Mouse (Mus musculus) heart, embryonic 11.5 days (tissue): ENCODE results near the gene Myo1h. TPM values are rescaled to one million over a fixed set of nuclear protein-coding genes. Genes with fewer than 3 reads are reported as not detected.

Source experiments
- ATAC-seq: fragments of 200-750 bp; cut with Nextera tagmentation; replicated peaks from 2 replicates; pipeline ENCODE4 v1.8.0; 2017; ENCODE audit warnings: moderate library complexity; ENCODE audit not compliant: insufficient number of reproducible peaks, low FRiP score, low TSS enrichment
- H3K27ac ChIP-seq: fragments of 300-500 bp; sonication (generic); 2 replicates; pipeline ENCODE4 v1.5.1; 2014; ENCODE audit warnings: mild to moderate bottlenecking, low read depth, low read length
- H3K27me3 ChIP-seq: fragments of 300-500 bp; sonication (generic); 2 replicates; pipeline ENCODE4 v1.6.1; 2014; ENCODE audit warnings: mild to moderate bottlenecking, low read length, mixed read lengths; ENCODE audit not compliant: control insufficient read depth, insufficient read depth
- H3K36me3 ChIP-seq: fragments of 300-500 bp; sonication (generic); 2 replicates; pipeline ENCODE4 v1.6.1; 2014; ENCODE audit warnings: mild to moderate bottlenecking, low read length, moderate library complexity, mixed read lengths; ENCODE audit not compliant: control insufficient read depth, insufficient read depth
- H3K4me1 ChIP-seq: fragments of 300-500 bp; sonication (generic); 2 replicates; pipeline ENCODE4 v1.6.1; 2014; ENCODE audit warnings: low read length; ENCODE audit not compliant: control insufficient read depth, insufficient read depth
- H3K4me2 ChIP-seq: fragments of 300-500 bp; sonication (generic); 2 replicates; pipeline ENCODE4 v1.6.1; 2014; ENCODE audit warnings: mild to moderate bottlenecking, moderate library complexity
- H3K4me3 ChIP-seq: fragments of 300-500 bp; sonication (generic); 2 replicates; pipeline ENCODE4 v1.5.1; 2014; ENCODE audit warnings: low read depth, low read length
- H3K9ac ChIP-seq: fragments of 300-500 bp; sonication (generic); 2 replicates; pipeline ENCODE4 v1.6.1; 2014; ENCODE audit warnings: mild to moderate bottlenecking, low read depth, low read length, moderate library complexity
- H3K9me3 ChIP-seq: fragments of 300-500 bp; sonication (generic); replicated peaks from 2 replicates; pipeline ENCODE4 v1.6.1; 2016; ENCODE audit warnings: low read length; ENCODE audit not compliant: control insufficient read depth
- whole genome bisulfite sequencing: fragments of 180-500 bp; shearing (Covaris S2); extraction: QIAGEN DNeasy Blood & Tissue Kit; methylation state at CpG from one replicate; pipeline ENCODE4 v1.1.7; 2014; ENCODE audit not compliant: insufficient replicate concordance; 5-methylcytosine and 5-hydroxymethylcytosine counted together
- microRNA-seq: library from miRNA; unstranded; fragments of <30 nt; microRNA quantifications from one replicate; pipeline ENCODE4, GENCODE M21; 2016; ENCODE audit warnings: borderline number of aligned reads
- polyA plus RNA-seq: library from polyadenylated mRNA; unstranded; fragments of >200 nt; fragmentation: Nextera tagmentation; extraction: Ambion mirVana; gene quantifications from 2 replicates; pipeline ENCODE4 v1.2.1, GENCODE M21; 2014

The Myo1h gene
- polyA plus RNA-seq, 1 experiment from 2014 or later, result 1.3 TPM

DNA sequence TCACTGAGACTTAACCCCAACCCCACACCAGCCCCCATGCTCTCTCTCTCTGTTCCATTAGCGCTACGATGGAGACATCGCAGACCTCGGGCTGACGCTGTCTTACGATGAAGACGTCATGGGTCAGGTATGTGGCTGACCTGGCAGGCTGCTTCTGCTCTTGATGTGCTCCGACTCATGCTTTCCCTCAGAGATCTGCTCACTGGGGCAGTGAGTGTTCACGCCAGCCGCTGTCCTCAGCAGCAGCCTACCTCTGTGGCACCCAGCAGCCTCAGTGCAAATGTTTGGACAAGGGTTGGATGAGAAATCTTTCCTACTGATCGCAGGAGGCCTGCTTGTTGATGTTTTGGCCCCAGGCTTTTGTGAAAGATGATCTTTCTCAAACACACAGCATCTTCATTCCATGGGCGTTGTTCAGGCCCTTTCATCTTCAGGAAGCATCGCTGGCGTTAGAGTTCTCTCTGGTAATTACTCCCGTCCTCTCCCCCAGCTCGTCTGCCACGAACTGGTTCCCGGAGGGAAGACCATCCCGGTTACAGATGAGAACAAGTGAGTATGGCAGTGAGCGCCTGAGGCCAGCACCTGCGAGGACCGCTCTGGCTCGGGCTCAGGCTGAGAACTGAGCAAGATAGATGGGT, 123.5 kb downstream of the Myo1h start:
- Histone ChIP-seq H3K27me3 (no peaks in the 10 kb centered on the region), H3K4me2 (no peak overlapping the region), H3K9me3 (no peaks in the 10 kb centered on the region), H3K36me3 (peaks cover 65% of the 10 kb centered on the region), H3K4me3 (no peak overlapping the region), H3K27ac (peak overlapping the region; percentile 57), H3K4me1 (peaks cover 20% of the 10 kb centered on the region), H3K9ac (no peak overlapping the region)
- no peak for ATAC-seq
- WGBS, result 78% methylated on average over 23 of the region's 23 CpGs

DNA sequence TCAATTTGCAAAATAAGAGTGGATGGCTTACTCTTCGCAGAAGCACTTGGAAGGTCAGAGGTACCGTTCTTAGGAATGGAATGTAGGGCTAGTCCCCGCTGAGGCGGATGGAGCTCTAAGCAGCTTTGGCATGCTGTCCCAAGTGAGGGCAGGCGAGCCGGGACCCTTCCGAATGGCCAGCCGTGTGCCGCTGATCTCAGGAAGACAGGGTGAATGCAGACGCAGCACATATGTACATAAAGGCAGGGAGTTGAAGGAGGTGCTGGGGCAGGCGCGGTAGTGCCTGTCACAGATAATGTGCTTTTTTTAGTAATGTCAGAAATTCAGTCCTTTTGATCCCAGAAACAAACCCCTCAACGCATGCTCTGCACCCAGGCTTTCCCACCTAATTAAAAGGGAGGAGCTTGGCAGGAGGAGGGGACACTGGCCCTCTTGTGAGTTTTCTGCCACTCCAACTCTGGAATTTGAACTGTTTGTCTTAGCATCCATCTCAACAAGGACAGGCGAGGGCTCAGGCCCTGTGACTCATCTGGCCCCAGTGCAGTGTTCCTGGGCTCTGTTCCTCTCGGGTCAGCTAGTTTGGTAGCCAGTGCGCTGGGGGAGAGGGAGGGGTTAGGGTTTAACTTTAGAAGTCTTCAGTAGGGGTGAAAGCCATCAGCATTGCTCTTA, 124.2 kb downstream of the Myo1h start:
- no peak overlapping the region for H3K4me3 ChIP-seq
- H3K9ac ChIP-seq, result no peak overlapping the region
- ATAC-seq, result no peak
- H3K4me1 ChIP-seq, result peaks cover 20% of the 10 kb centered on the region
- peak overlapping the region; percentile 57 for H3K27ac ChIP-seq
- H3K36me3 ChIP-seq, result peaks cover 62% of the 10 kb centered on the region
- WGBS, result 45% methylated on average over 16 of the region's 16 CpGs
- no peaks in the 10 kb centered on the region for H3K9me3 ChIP-seq
- H3K4me2 ChIP-seq, result no peak overlapping the region
- no peaks in the 10 kb centered on the region for H3K27me3 ChIP-seq

Small RNA genes lying within 50 kb of the gene (microRNA-seq; reads per million reads assigned to microRNA genes)
- gene Mir7027, result not detected

Other genes with a start within 250 kb of the Myo1h start
- 6.7 and 8.2 TPM in 2 replicates for gene Usp30, start 223.7 kb upstream of the Myo1h start, polyA plus RNA-seq
- gene Svop, start 197.6 kb upstream of the Myo1h start, polyA plus RNA-seq, result 0.24 TPM in 1 of 2 replicates, not detected in the other
- gene Alkbh2, start 160.9 kb upstream of the Myo1h start, polyA plus RNA-seq, result 8.7 and 12.8 TPM in 2 replicates
- 26.3 and 37.0 TPM in 2 replicates for gene Ung, start 158.8 kb upstream of the Myo1h start, polyA plus RNA-seq
- 7.6 and 8.0 TPM in 2 replicates for gene Acacb, start 142.6 kb upstream of the Myo1h start, polyA plus RNA-seq
- gene Foxn4, start 15.4 kb upstream of the Myo1h start, polyA plus RNA-seq, result not detected in 2 replicates
- 84.8 and 112 TPM in 2 replicates for gene Kctd10, start 91.3 kb downstream of the Myo1h start, polyA plus RNA-seq
- 43.0 and 54.7 TPM in 2 replicates for gene Ube3b, start 91.4 kb downstream of the Myo1h start, polyA plus RNA-seq
- 25.4 and 31.5 TPM in 2 replicates for gene Mmab, start 154.9 kb downstream of the Myo1h start, polyA plus RNA-seq
- 27.9 and 30.4 TPM in 2 replicates for gene Mvk, start 155.1 kb downstream of the Myo1h start, polyA plus RNA-seq